Mouse (Mus musculus) liver, embryonic 13.5 days (tissue): ENCODE measurements around the gene Nr1h3. TPM values are rescaled to one million over a fixed set of nuclear protein-coding genes. Genes with fewer than 3 reads are reported as not detected.

Experiments used
- ATAC-seq: fragments of 200-750 bp; cut with Nextera tagmentation; 2 replicates; pipeline ENCODE4 v1.8.0; 2017; ENCODE audit warnings: low read depth, mild to moderate bottlenecking, moderate number of reproducible peaks, moderate library complexity
- DNase-seq: peaks from one replicate; pipeline ENCODE4 v3.0.0; 2022
- H3K27ac ChIP-seq: fragments of 300-500 bp; sonication (generic); 2 replicates; pipeline ENCODE4 v1.5.1; 2015; ENCODE audit warnings: moderate library complexity, mild to moderate bottlenecking, inconsistent platforms
- H3K27me3 ChIP-seq: fragments of 300-500 bp; sonication (generic); 2 replicates; pipeline ENCODE4 v1.6.1; 2015; ENCODE audit warnings: mild to moderate bottlenecking, inconsistent platforms
- H3K36me3 ChIP-seq: fragments of 300-500 bp; sonication (generic); 2 replicates; pipeline ENCODE4 v1.6.1; 2015; ENCODE audit warnings: mild to moderate bottlenecking, inconsistent platforms
- H3K4me1 ChIP-seq: fragments of 300-500 bp; sonication (generic); replicated peaks from 2 replicates; pipeline ENCODE4 v1.6.1; 2015; ENCODE audit warnings: inconsistent platforms
- H3K4me2 ChIP-seq: fragments of 300-500 bp; sonication (generic); 2 replicates; pipeline ENCODE4 v1.6.1; 2015; ENCODE audit warnings: inconsistent platforms, mild to moderate bottlenecking, moderate library complexity
- H3K4me3 ChIP-seq: fragments of 300-500 bp; sonication (generic); replicated peaks from 2 replicates; pipeline ENCODE4 v1.5.1; 2015; ENCODE audit warnings: mild to moderate bottlenecking, inconsistent platforms
- H3K9ac ChIP-seq: fragments of 300-500 bp; sonication (generic); 2 replicates; pipeline ENCODE4 v1.6.1; 2015; ENCODE audit warnings: mild to moderate bottlenecking, inconsistent platforms
- H3K9me3 ChIP-seq: fragments of 300-500 bp; sonication (generic); replicated peaks from 2 replicates; pipeline ENCODE4 v1.6.1; 2016; ENCODE audit warnings: inconsistent platforms
- WGBS: fragments of 180-500 bp; shearing (Covaris S2); methylation state at CpG from one replicate; pipeline ENCODE4 v1.1.7; 2015; ENCODE audit not compliant: insufficient replicate concordance; 5-methylcytosine and 5-hydroxymethylcytosine counted together
- polyA plus RNA-seq: library from polyadenylated mRNA; unstranded; fragments of >200 nt; fragmentation: Nextera tagmentation; extraction: Ambion mirVana; gene quantifications from 2 replicates; pipeline ENCODE4 v1.2.1, GENCODE M21; 2015

Gene Nr1h3
- polyA plus RNA-seq, 1 experiment from 2014 or later: 14.1 TPM

DNA sequence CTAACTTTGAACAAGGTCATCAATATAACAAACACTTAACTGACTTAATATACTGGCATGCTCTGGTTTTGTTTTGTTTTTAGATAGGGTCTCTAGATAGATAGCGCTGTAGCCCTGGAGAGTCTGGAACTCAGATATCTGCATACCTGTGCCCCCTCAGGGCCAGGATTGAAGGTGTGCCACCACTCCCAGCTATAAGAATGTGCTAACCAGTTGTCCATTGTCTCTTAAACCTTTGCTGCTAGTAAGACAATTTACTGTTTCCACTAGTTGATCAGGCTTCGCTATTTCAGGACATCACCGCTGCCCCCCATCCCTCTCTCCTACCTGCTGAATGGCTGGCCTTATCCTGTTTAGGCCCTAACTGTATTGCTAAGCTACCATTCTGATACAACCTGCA, 17.9 kb upstream of the Nr1h3 start:
- H3K4me2 ChIP-seq: no peak overlapping the region
- no peaks in the 10 kb centered on the region for H3K4me1 ChIP-seq
- no peak overlapping the region for H3K9ac ChIP-seq
- H3K9me3 ChIP-seq: no peaks in the 10 kb centered on the region
- no peak overlapping the region for H3K27ac ChIP-seq
- H3K27me3 ChIP-seq: no peaks in the 10 kb centered on the region
- WGBS: 93% methylated on average over 3 of the region's 3 CpGs
- ATAC-seq (no peak), DNase-seq (no peak)
- H3K4me3 ChIP-seq: no peak overlapping the region
- H3K36me3 ChIP-seq: no peaks in the 10 kb centered on the region

DNA sequence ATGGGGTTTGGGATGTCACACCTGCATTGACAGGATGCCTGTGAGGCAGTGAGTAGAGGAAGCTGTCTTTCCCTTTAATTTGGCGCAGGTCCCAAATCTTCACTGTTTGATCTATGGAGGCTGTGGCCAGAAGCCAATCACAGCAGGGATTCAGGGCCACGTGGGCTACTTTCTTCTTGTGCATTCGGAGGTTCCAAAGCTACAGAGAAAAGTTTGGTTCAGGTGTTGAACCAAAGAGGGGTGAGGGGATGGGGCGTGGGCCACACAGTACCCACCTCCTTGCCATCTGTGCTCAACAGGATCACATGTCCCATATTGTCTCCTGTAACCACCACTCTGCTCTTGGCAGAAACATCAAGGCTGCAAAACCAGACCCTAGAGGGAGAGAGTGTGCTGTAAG, 14.4 kb upstream of the Nr1h3 start:
- H3K4me2 ChIP-seq: no peak overlapping the region
- no peak for DNase-seq
- H3K36me3 ChIP-seq: peaks cover 10% of the 10 kb centered on the region
- 62% methylated on average over 4 of the region's 4 CpGs for WGBS
- no peak overlapping the region for H3K9ac ChIP-seq
- ATAC-seq: no peak
- H3K4me3 ChIP-seq: no peak overlapping the region
- H3K4me1 ChIP-seq: no peaks in the 10 kb centered on the region
- H3K27ac ChIP-seq: no peak overlapping the region
- no peaks in the 10 kb centered on the region for H3K27me3 ChIP-seq
- no peaks in the 10 kb centered on the region for H3K9me3 ChIP-seq

DNA sequence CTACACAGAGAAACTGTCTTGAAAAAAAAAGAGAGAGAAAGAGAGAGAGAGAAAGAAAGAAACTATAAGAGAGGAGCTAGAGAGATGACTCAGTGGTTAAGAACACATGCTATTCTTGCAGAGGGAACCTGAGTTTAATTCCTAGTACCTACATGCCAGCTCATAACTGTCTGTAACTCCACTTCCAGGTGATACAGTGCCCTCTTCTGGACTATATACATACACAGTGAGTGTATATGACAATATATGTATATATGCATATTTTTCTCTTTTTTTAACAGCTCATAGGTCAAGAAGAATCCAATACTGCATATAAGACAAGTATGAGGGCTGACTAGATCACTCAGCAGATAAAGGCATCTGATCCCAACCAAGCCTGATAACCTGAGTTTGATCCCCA, 10.7 kb upstream of the Nr1h3 start:
- Histone ChIP-seq H3K36me3 (peaks cover 45% of the 10 kb centered on the region), H3K4me1 (no peaks in the 10 kb centered on the region), H3K4me3 (no peak overlapping the region), H3K27ac (no peak overlapping the region), H3K9ac (no peak overlapping the region), H3K27me3 (no peaks in the 10 kb centered on the region), H3K4me2 (no peak overlapping the region), H3K9me3 (no peaks in the 10 kb centered on the region)
- ATAC-seq (no peak), DNase-seq (no peak)

DNA sequence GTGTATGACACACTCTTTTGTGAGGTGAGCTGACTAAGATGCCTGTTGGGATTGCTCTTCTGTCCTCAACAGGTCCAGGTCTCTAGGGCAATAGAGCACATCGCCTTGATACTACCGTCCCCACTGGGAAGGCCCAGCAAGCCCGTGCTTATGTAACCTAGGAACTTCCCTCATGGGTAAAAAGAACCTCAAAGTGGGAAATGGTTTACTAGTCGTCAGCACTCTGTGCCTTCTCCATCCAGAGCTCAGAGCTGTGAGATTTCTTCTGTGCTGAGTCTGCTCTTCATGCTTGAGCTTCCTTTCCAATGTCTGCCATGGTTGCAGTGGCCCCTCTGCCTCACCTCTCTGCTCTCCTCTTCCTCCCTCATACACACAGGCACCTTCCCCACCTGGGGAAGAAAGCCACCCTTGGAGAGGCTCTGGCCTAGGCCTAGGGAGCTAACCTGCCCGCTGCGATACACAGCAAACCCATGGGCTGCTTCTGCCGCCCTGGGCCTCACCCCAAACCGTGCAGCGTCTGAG, 3.7 kb upstream of the Nr1h3 start:
- peak overlapping the region; percentile 40; the same call in 1 of the 2 replicates for H3K27ac ChIP-seq
- DNase-seq (no peak), ATAC-seq (no peak)
- no peaks in the 10 kb centered on the region for H3K27me3 ChIP-seq
- no peak overlapping the region for H3K4me2 ChIP-seq
- peaks cover 25% of the 10 kb centered on the region for H3K4me1 ChIP-seq
- H3K4me3 ChIP-seq: no peak overlapping the region
- H3K36me3 ChIP-seq: peaks cover 59% of the 10 kb centered on the region
- H3K9me3 ChIP-seq: no peaks in the 10 kb centered on the region
- WGBS: 70% methylated on average over 9 of the region's 9 CpGs
- no peak overlapping the region for H3K9ac ChIP-seq

DNA sequence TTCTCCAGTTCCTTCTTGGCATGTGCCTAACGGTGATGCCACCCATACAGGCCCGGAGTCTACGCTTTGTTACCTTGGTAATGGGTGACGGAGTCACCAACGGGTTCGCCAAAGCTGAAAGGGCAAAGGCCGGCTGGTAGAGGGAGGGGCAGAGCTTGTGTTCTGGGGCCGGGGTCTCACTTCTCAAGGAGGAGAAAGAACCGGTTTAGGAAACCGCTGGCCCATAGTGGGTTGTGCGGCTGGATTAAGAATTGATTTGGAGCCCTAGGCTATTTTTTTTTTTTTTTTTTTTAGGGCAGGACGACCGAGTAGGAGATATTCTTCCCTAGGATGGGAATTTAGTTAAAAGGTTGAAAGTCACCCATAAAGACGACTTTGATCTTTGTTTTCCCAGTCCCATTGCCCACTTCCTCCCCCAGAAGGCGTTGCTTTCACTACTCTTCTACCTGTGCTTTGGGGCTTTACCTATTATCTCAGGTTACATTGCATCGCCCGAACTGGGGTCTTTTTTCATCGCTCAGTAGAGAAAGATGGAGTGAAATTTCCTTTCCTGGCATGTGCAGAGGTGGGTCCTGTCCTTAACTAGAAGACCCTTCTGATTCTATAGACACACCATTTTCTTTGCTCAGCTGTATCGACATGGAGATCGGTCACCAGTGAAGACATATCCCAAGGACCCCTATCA, 480 bp upstream of the Nr1h3 start:
- H3K4me3 ChIP-seq: peak overlapping the region; percentile 80
- H3K4me2 ChIP-seq: peak overlapping the region; percentile 78
- H3K4me1 ChIP-seq: peaks cover 25% of the 10 kb centered on the region
- WGBS: 14% methylated on average over 20 of the region's 20 CpGs
- H3K36me3 ChIP-seq: peaks cover 30% of the 10 kb centered on the region
- H3K27me3 ChIP-seq: no peaks in the 10 kb centered on the region
- H3K27ac ChIP-seq: peak overlapping the region; percentile 84
- no peaks in the 10 kb centered on the region for H3K9me3 ChIP-seq
- ATAC-seq (no peak), DNase-seq (no peak)
- peak overlapping the region; percentile 84 for H3K9ac ChIP-seq

DNA sequence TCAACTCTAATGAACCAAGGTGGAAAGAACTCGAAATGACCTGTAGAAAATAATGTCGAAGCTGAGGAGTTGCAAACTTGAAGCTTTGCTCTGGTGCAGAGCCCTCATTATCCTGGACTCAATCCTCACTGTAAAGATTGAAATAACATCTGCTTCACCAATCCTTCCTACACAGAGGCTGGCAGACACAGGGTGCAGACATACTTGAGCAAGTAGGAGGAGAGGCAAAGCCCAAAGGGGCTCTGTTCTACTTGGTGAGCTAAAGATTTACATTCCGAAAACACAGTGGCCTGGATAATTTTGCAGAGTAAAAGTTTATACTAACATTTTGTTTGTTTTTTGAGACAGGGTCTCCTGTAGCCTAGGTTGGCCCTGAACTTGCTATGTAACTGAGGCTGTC, 3.7 kb downstream of the Nr1h3 start:
- no peak overlapping the region for H3K4me2 ChIP-seq
- H3K4me1 ChIP-seq: peaks cover 39% of the 10 kb centered on the region
- no peaks in the 10 kb centered on the region for H3K36me3 ChIP-seq
- H3K27ac ChIP-seq: no peak overlapping the region
- H3K9ac ChIP-seq: no peak overlapping the region
- WGBS: 74% methylated on average over 3 of the region's 3 CpGs
- DNase-seq: no peak
- no peak for ATAC-seq
- no peak overlapping the region for H3K4me3 ChIP-seq
- H3K9me3 ChIP-seq: no peaks in the 10 kb centered on the region
- H3K27me3 ChIP-seq: peaks cover 17% of the 10 kb centered on the region

DNA sequence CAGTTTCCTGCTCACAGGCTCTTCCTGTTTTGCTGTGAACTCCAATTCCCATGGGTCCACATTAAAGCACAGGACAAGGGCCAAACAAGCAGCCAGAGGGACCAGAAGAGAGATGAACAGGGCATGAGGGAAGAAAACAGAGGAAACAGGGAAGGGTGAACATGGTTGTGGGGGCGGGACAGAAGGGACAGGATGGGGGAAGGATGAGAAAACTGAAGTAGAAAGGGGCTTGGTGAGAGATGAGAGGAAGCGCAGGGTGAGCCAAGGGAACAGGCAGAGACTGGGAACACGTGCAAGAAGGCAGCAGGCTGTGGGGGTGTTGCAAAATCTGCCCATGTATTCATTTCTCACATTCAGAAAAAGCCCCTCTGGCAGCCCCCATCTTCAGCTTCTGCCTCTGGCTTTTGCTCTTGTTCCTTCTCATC, 6.0 kb downstream of the Nr1h3 start:
- ATAC-seq (no peak), DNase-seq (no peak)
- no peak overlapping the region for H3K9ac ChIP-seq
- H3K36me3 ChIP-seq: no peaks in the 10 kb centered on the region
- no peak overlapping the region for H3K27ac ChIP-seq
- WGBS: 20% methylated on average over 3 of the region's 3 CpGs
- no peak overlapping the region for H3K4me2 ChIP-seq
- peaks cover 24% of the 10 kb centered on the region for H3K4me1 ChIP-seq
- H3K9me3 ChIP-seq: no peaks in the 10 kb centered on the region
- no peak overlapping the region for H3K4me3 ChIP-seq
- peaks cover 20% of the 10 kb centered on the region for H3K27me3 ChIP-seq

DNA sequence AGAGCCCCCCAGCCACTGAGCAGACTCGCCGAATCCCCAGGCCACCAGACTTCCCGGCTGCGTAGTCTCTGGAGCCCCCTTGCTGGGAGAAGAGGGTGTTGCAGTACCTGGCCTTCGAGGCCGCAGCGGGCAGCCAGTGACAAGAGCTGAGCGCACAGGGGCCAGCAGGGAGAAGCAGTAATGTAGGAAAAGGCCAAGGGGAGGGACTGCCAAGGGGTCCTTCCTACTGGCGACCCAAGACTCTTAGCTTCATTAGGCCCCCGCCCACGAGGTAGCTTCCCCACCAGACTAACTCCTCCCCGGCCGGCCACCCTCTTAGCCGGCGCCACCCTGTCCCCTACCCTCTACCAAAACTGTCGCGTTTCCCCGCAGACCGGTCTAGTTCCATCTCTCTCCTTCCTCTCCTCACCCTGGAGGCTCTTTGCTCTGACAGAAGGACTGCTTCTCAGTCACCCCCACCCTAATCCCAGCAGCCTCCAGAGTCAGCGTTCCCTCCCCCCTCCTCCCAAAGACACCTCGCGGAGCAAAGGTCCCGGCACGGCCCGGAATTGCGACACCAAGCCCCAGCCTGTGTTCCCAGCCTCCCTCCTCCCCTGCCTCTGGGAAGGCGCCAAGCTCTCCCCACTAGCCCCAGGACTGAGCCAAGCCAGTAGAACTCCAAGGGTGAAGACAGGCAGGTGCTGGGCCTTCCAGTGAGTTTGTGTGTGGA, 7.9 kb downstream of the Nr1h3 start:
- DNase-seq (peak; percentile 51), ATAC-seq (peak; percentile 67)
- Histone ChIP-seq H3K9me3 (no peaks in the 10 kb centered on the region), H3K4me2 (peak overlapping the region; percentile 60), H3K27ac (0 out of 2 replicates have a peak overlapping the region, but pooled peaks have one; percentile 29), H3K27me3 (peaks cover 20% of the 10 kb centered on the region), H3K4me3 (peak overlapping the region; percentile 47), H3K4me1 (peaks cover 22% of the 10 kb centered on the region), H3K36me3 (no peaks in the 10 kb centered on the region), H3K9ac (peak overlapping the region; percentile 47)
- 4% methylated on average over 27 of the region's 27 CpGs for WGBS

DNA sequence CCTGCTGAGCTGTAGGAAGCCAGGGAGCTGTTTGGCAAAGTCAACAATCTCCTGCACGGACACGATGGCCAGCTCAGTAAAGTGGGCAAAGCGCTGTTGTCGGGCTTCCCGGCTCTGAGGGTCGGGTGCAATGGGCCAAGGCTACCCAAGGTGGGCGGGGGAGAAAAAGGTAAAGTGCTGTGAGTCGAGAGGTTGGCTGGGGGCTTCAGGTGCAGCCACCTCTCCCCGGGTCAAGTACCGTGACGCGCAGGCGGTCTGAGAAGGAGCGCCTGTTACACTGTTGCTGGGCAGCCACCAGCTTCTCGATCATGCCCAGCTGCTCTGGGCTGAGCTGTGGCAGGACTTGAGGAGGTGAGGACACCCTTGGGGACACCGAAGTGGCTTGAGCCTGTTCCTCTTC, 12.1 kb downstream of the Nr1h3 start:
- H3K9ac ChIP-seq: no peak overlapping the region
- no peak overlapping the region for H3K4me3 ChIP-seq
- ATAC-seq (no peak), DNase-seq (no peak)
- H3K27ac ChIP-seq: no peak overlapping the region
- H3K4me1 ChIP-seq: peaks cover 14% of the 10 kb centered on the region
- no peak overlapping the region for H3K4me2 ChIP-seq
- no peaks in the 10 kb centered on the region for H3K9me3 ChIP-seq
- peaks cover 10% of the 10 kb centered on the region for H3K27me3 ChIP-seq
- 81% methylated on average over 16 of the region's 16 CpGs for WGBS
- no peaks in the 10 kb centered on the region for H3K36me3 ChIP-seq

DNA sequence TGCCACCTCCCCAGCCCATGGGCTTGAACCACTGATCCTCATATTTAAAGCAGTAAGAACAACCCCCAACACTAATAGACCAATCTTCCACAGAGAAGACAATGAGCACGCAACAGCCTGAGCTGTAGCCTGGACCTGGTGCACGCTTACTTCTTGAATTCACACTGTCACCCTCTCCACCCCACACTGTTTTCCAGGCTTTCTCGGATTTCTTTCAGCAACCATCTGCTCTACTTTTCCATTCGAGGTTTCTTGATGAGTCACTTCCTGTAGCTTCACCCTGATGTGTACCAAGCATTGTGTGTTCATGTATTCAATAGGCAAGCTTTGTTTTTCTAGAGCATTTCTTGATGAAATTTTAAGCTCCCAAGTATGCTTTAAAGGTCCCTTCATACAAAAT, 15.2 kb downstream of the Nr1h3 start:
- 46% methylated on average over 4 of the region's 4 CpGs for WGBS
- Histone ChIP-seq H3K4me1 (peaks cover 13% of the 10 kb centered on the region), H3K27ac (no peak overlapping the region), H3K27me3 (no peaks in the 10 kb centered on the region; the same call in 1 of the 2 replicates), H3K4me3 (no peak overlapping the region), H3K4me2 (no peak overlapping the region), H3K9ac (no peak overlapping the region), H3K36me3 (no peaks in the 10 kb centered on the region), H3K9me3 (no peaks in the 10 kb centered on the region)
- DNase-seq (no peak), ATAC-seq (no peak)

DNA sequence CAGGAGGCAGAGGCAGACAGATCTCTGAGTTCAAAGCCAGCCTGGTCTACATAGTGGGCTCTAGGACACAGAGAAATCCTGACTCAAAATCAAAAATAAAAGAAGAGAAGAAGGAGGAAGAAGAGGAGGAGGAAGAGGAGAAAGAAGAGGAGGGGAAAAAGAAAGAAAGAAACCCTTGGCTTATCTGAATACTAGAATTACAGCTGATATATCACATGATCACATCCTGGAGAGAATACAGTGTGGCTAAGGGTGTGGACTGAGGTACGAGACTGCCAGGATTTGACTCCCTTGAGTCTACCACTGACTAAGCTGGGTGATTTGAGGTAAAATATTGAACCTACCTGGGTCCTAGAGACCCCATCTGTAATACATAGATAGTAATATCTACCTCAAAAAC, 16.4 kb downstream of the Nr1h3 start:
- H3K9ac ChIP-seq: no peak overlapping the region
- WGBS: 32% methylated on average over 1 of the region's 1 CpGs
- ATAC-seq (no peak), DNase-seq (no peak)
- H3K4me3 ChIP-seq: no peak overlapping the region
- peaks cover 23% of the 10 kb centered on the region for H3K4me1 ChIP-seq
- no peak overlapping the region for H3K4me2 ChIP-seq
- H3K9me3 ChIP-seq: no peaks in the 10 kb centered on the region
- no peaks in the 10 kb centered on the region for H3K36me3 ChIP-seq
- H3K27me3 ChIP-seq: no peaks in the 10 kb centered on the region; the same call in 1 of the 2 replicates
- no peak overlapping the region for H3K27ac ChIP-seq
